Mouse (Mus musculus): Measurements from ENCODE around the gene Ppp1r12a. TPM values are rescaled to one million over a fixed set of nuclear protein-coding genes. Genes with fewer than 3 reads are reported as not detected.
A peak's percentile ranks its signal among the peaks of the same experiment; 100 is the strongest.

Gene Ppp1r12a
- polyA plus RNA-seq, 1 experiment from 2014 or later: 99.4 TPM

DNA sequence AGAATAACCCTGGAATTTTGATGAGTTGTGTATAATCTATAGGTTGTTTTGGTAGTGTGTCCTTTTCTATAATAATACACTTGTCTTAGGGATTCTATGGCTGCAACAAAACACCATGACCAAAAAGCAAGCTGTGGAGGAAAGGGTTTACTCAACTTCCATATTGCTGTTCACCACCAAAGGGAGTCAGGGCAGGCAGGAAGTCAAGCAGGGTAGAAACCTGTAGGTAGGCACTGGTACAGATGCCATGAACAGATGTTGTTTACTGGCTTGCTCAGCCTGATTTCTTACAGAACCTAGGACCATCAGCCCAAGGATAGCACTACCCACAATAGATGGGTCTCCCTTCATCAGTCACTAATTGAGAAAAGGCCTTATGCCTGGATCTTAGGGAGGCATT is 41.4 kb downstream of the Ppp1r12a start:
- no peak overlapping the region for H3K9ac ChIP-seq (ENCODE audit: low read length)
- no peaks in the 10 kb centered on the region for H3K4me1 ChIP-seq (replicated peaks; ENCODE audit: control insufficient read depth, insufficient read depth, low read length)
- no peak for ATAC-seq (ENCODE audit: low read depth)
- H3K27ac ChIP-seq (ENCODE audit: low read length): no peak overlapping the region
- H3K9me3 ChIP-seq (ENCODE audit: control insufficient read depth, low read length): no peaks in the 10 kb centered on the region
- H3K4me2 ChIP-seq (ENCODE audit: low read depth, low read length): no peak overlapping the region
- H3K36me3 ChIP-seq (ENCODE audit: control insufficient read depth, insufficient read depth, low read length): peaks cover 5% of the 10 kb centered on the region
- H3K4me3 ChIP-seq (ENCODE audit: low read length): no peak overlapping the region
- no peaks in the 10 kb centered on the region for H3K27me3 ChIP-seq (ENCODE audit: control insufficient read depth, insufficient read depth, low read depth, low read length)

DNA sequence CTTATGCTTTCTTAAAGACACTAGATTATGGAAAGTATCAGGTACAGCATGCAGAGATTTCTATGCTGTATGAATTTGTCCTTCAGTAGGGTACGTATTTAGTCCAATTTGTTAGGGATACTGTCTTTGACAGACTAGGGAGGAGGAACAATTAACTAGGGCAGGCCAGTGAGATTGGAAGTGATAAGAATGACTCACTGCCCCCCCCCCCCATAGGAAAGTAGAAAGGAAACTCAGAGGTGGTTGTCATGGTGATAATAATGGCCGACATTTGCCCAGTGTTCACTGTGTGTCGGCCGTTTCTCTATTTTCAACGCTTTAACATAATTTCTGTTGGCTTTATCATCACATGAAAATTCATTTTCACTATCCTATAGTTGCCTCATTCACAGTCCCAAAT is 47.4 kb downstream of the Ppp1r12a start:
- Histone ChIP-seq H3K27me3 (ENCODE audit: control insufficient read depth, insufficient read depth, low read depth, low read length) (no peaks in the 10 kb centered on the region), H3K4me3 (ENCODE audit: low read length) (no peak overlapping the region), H3K9me3 (ENCODE audit: control insufficient read depth, low read length) (no peaks in the 10 kb centered on the region), H3K4me2 (ENCODE audit: low read depth, low read length) (no peak overlapping the region), H3K4me1 (replicated peaks; ENCODE audit: control insufficient read depth, insufficient read depth, low read length) (no peaks in the 10 kb centered on the region), H3K36me3 (ENCODE audit: control insufficient read depth, insufficient read depth, low read length) (peaks cover 4% of the 10 kb centered on the region; the same call in 1 of the 2 replicates), H3K9ac (ENCODE audit: low read length) (no peak overlapping the region), H3K27ac (ENCODE audit: low read length) (no peak overlapping the region)
- no peak for ATAC-seq (ENCODE audit: low read depth)
- WGBS: 79% methylated on average over 5 of the region's 5 CpGs

DNA sequence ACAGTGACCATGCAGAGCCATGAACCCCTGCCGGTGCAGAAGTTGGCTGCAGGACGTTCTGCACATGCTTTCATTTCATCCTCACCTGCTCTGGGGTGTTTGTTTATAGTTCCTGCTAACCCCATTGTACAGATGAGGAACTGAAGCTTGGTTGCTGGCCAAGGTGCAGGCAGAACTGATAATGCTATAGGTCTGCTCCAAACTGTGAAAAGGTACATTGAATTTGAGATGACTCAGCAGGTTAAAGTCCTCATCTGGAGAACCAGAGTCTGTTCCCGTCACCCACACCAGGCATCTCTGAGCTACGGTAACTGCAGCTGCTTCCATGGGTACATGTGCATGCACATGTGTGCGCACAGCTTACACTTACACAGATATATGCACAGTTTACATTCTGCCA is 62.4 kb downstream of the Ppp1r12a start:
- no peak overlapping the region for H3K27ac ChIP-seq (ENCODE audit: low read length)
- ATAC-seq (ENCODE audit: low read depth): no peak
- no peak overlapping the region for H3K9ac ChIP-seq (ENCODE audit: low read length)
- no peaks in the 10 kb centered on the region for H3K9me3 ChIP-seq (ENCODE audit: control insufficient read depth, low read length)
- no peaks in the 10 kb centered on the region for H3K27me3 ChIP-seq (ENCODE audit: control insufficient read depth, insufficient read depth, low read depth, low read length)
- H3K36me3 ChIP-seq (ENCODE audit: control insufficient read depth, insufficient read depth, low read length): peaks cover 6% of the 10 kb centered on the region; the same call in 1 of the 2 replicates
- H3K4me2 ChIP-seq (ENCODE audit: low read depth, low read length): no peak overlapping the region
- H3K4me1 ChIP-seq (replicated peaks; ENCODE audit: control insufficient read depth, insufficient read depth, low read length): no peaks in the 10 kb centered on the region
- H3K4me3 ChIP-seq (ENCODE audit: low read length): no peak overlapping the region
- WGBS: 73% methylated on average over 5 of the region's 5 CpGs

DNA sequence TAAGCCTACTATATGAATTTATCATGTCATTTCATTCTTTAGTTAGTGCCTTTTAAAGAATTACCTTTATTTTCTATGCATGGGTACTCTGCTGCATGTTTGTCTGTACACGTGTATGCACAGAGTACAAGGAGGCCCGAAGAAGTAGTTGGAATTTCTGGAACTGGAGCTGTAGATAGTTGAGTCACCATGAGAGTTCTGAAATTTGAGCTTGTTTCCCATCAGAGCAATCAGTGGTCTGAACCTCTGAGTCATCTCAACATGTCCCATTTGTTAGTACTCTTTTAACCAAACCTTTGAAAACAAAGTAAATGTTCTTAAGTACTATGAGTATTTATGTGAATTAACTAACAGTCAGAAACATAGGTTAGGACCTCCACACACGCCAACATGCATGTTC is 75.1 kb downstream of the Ppp1r12a start:
- Histone ChIP-seq H3K9ac (ENCODE audit: low read length) (no peak overlapping the region), H3K27me3 (ENCODE audit: control insufficient read depth, insufficient read depth, low read depth, low read length) (no peaks in the 10 kb centered on the region), H3K4me2 (ENCODE audit: low read depth, low read length) (no peak overlapping the region), H3K4me3 (ENCODE audit: low read length) (no peak overlapping the region), H3K4me1 (replicated peaks; ENCODE audit: control insufficient read depth, insufficient read depth, low read length) (no peaks in the 10 kb centered on the region), H3K36me3 (ENCODE audit: control insufficient read depth, insufficient read depth, low read length) (peaks cover 13% of the 10 kb centered on the region), H3K27ac (ENCODE audit: low read length) (no peak overlapping the region), H3K9me3 (ENCODE audit: control insufficient read depth, low read length) (no peaks in the 10 kb centered on the region)
- no peak for ATAC-seq (ENCODE audit: low read depth)
- 84% methylated on average over 3 of the region's 3 CpGs for WGBS

DNA sequence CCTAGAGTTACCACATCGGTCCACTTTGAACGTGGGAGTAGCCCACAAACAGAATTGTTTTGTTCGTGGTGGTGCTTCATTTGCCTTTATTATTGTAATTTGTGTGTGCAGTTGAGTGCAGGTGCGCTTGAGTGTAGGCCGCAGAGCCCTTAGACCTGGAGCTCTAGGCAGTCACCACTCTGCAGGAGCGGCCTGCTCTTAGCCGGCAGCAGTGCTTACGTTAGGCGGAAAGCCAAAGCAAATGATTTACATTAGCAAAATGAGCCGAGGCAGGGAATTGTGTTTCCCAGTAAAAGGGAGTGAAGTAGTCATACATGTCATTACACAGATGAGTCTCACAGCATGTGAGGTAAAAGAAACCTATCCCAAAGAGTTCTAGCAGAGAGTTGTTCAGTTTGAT is 77.1 kb downstream of the Ppp1r12a start:
- Histone ChIP-seq H3K36me3 (ENCODE audit: control insufficient read depth, insufficient read depth, low read length) (peaks cover 17% of the 10 kb centered on the region), H3K4me2 (ENCODE audit: low read depth, low read length) (no peak overlapping the region), H3K27ac (ENCODE audit: low read length) (no peak overlapping the region), H3K4me3 (ENCODE audit: low read length) (no peak overlapping the region), H3K4me1 (replicated peaks; ENCODE audit: control insufficient read depth, insufficient read depth, low read length) (no peaks in the 10 kb centered on the region), H3K27me3 (ENCODE audit: control insufficient read depth, insufficient read depth, low read depth, low read length) (no peaks in the 10 kb centered on the region), H3K9ac (ENCODE audit: low read length) (no peak overlapping the region), H3K9me3 (ENCODE audit: control insufficient read depth, low read length) (no peaks in the 10 kb centered on the region)
- no peak for ATAC-seq (ENCODE audit: low read depth)
- WGBS: 62% methylated on average over 10 of the region's 10 CpGs

DNA sequence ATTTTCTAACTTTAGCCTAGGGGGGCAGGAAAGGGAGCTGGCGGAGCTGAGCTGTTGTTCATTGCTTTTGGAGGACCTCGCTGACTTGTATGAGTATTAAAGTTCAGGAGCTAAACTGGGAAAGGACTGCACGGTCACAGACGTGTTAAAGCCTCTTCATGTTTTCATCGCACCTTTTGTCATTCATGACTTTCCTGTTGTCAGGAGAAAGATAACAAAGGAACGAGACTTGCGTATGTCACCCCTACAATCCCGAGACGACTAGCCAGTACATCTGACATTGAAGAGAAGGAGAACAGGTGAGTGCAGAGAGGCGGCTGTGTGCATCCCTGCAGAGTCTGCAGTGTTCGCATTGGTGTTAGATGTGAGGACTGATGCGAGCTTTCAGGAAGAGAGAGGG is 88.7 kb downstream of the Ppp1r12a start:
- no peak overlapping the region for H3K27ac ChIP-seq (ENCODE audit: low read length)
- no peak overlapping the region for H3K4me2 ChIP-seq (ENCODE audit: low read depth, low read length)
- no peaks in the 10 kb centered on the region for H3K4me1 ChIP-seq (replicated peaks; ENCODE audit: control insufficient read depth, insufficient read depth, low read length)
- no peaks in the 10 kb centered on the region for H3K27me3 ChIP-seq (ENCODE audit: control insufficient read depth, insufficient read depth, low read depth, low read length)
- no peak overlapping the region for H3K4me3 ChIP-seq (ENCODE audit: low read length)
- H3K9ac ChIP-seq (ENCODE audit: low read length): no peak overlapping the region
- no peaks in the 10 kb centered on the region for H3K9me3 ChIP-seq (ENCODE audit: control insufficient read depth, low read length)
- H3K36me3 ChIP-seq (ENCODE audit: control insufficient read depth, insufficient read depth, low read length): peaks cover 23% of the 10 kb centered on the region; the same call in 1 of the 2 replicates
- WGBS: 72% methylated on average over 12 of the region's 12 CpGs
- ATAC-seq (ENCODE audit: low read depth): no peak

DNA sequence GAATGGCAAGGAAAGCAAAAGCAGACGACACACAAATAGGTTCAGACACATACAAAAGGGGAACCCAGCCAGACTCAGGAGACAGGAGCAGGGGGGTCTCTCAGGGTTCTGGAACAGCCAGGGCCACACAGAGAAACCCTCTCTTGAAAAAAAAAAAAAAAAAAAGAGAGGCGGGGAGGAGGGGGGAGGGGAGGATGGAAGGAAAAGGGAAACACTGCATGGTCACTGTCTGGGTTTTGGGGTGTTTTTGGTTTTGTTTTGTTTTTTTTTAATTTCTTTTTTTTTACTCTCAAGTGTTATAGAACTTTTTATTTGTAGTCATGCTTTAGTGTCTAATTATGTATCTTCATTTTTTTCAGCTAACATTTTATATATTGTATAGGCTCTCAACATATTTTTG is 89.2 kb downstream of the Ppp1r12a start:
- no peak for ATAC-seq (ENCODE audit: low read depth)
- Histone ChIP-seq H3K4me1 (replicated peaks; ENCODE audit: control insufficient read depth, insufficient read depth, low read length) (no peaks in the 10 kb centered on the region), H3K9me3 (ENCODE audit: control insufficient read depth, low read length) (no peaks in the 10 kb centered on the region), H3K27me3 (ENCODE audit: control insufficient read depth, insufficient read depth, low read depth, low read length) (no peaks in the 10 kb centered on the region), H3K9ac (ENCODE audit: low read length) (no peak overlapping the region), H3K4me2 (ENCODE audit: low read depth, low read length) (no peak overlapping the region), H3K4me3 (ENCODE audit: low read length) (no peak overlapping the region), H3K36me3 (ENCODE audit: control insufficient read depth, insufficient read depth, low read length) (peaks cover 24% of the 10 kb centered on the region; the same call in 1 of the 2 replicates), H3K27ac (ENCODE audit: low read length) (no peak overlapping the region)
- WGBS: 70% methylated on average over 1 of the region's 2 CpGs

DNA sequence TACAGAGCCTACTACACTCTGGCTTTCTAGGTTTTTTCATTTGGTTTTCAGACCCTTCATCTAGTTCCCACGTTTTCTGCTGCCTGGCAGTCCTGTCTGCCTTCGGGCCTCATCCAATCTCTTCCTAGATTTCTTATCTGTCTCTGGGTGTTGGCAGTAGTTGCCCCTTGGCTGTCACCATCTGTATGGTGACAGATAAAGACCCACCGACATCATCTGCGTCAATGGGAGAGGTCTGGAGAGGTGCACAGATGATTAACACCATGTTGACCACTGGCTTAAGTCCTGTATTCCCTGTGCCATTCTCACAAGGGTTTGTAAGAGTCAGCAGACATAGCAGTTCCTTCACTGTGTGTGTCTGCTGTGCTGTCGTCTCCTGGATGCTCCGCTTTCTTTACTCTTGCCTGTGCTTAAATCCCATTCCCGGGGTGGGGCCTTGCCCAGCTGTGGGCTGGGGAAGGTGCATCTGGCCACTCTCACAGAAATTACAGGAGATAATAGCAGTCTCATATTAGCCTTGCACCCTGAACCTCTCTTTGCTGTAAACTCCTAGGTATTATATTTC is 93.9 kb downstream of the Ppp1r12a start:
- H3K4me3 ChIP-seq (ENCODE audit: low read length): no peak overlapping the region
- H3K4me2 ChIP-seq (ENCODE audit: low read depth, low read length): no peak overlapping the region
- WGBS: 59% methylated on average over 7 of the region's 7 CpGs
- no peaks in the 10 kb centered on the region for H3K9me3 ChIP-seq (ENCODE audit: control insufficient read depth, low read length)
- H3K4me1 ChIP-seq (replicated peaks; ENCODE audit: control insufficient read depth, insufficient read depth, low read length): no peaks in the 10 kb centered on the region
- H3K36me3 ChIP-seq (ENCODE audit: control insufficient read depth, insufficient read depth, low read length): peaks cover 20% of the 10 kb centered on the region
- no peak for ATAC-seq (ENCODE audit: low read depth)
- no peak overlapping the region for H3K27ac ChIP-seq (ENCODE audit: low read length)
- no peak overlapping the region for H3K9ac ChIP-seq (ENCODE audit: low read length)
- no peaks in the 10 kb centered on the region for H3K27me3 ChIP-seq (ENCODE audit: control insufficient read depth, insufficient read depth, low read depth, low read length)

DNA sequence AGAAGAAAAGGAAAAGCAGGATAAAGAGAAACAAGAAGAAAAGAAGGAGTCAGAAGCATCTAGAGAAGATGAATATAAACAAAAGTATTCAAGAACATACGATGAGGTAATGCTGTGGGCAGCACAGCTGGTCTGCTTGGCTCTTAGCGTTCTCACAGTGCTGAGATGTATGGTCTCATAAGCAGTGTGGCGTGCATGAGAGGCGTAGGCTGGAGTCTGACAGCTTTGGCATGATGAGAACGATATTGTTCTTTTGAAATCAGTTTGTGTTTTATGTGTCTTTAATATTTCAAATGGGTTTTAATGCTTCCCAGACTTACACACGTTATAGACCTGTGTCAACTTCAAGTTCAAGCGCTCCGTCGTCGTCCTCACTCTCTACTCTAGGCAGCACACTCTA is 98.9 kb downstream of the Ppp1r12a start:
- 73% methylated on average over 10 of the region's 10 CpGs for WGBS
- no peak overlapping the region for H3K4me2 ChIP-seq (ENCODE audit: low read depth, low read length)
- peak; percentile 79 for ATAC-seq (ENCODE audit: low read depth)
- H3K9ac ChIP-seq (ENCODE audit: low read length): no peak overlapping the region
- no peak overlapping the region for H3K4me3 ChIP-seq (ENCODE audit: low read length)
- H3K36me3 ChIP-seq (ENCODE audit: control insufficient read depth, insufficient read depth, low read length): peaks cover 20% of the 10 kb centered on the region
- H3K9me3 ChIP-seq (ENCODE audit: control insufficient read depth, low read length): no peaks in the 10 kb centered on the region
- H3K4me1 ChIP-seq (replicated peaks; ENCODE audit: control insufficient read depth, insufficient read depth, low read length): no peaks in the 10 kb centered on the region
- no peaks in the 10 kb centered on the region for H3K27me3 ChIP-seq (ENCODE audit: control insufficient read depth, insufficient read depth, low read depth, low read length)
- H3K27ac ChIP-seq (ENCODE audit: low read length): no peak overlapping the region

DNA sequence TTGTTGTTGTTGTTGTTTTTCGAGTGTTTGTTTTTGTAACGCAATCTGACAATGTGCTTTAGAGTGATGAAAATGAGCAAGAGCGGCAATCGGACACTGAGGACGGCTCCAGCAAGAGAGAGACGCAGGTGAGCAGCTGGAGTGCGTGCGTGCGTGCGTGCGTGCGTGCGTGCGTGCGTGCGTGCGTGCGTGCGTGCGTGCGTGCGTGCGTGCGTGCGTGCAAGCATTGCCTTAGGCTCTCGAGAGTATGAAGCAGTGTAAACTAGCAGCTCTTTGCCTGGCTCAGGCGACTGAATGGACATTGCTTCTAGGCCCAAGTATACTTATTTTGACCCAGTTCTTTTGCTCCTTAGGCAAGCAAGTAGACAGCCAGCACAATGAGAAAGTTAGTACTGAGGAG is 102.6 kb downstream of the Ppp1r12a start:
- H3K4me3 ChIP-seq (ENCODE audit: low read length): no peak overlapping the region
- WGBS: 94% methylated on average over 27 of the region's 27 CpGs
- H3K36me3 ChIP-seq (ENCODE audit: control insufficient read depth, insufficient read depth, low read length): peaks cover 26% of the 10 kb centered on the region
- H3K4me1 ChIP-seq (replicated peaks; ENCODE audit: control insufficient read depth, insufficient read depth, low read length): no peaks in the 10 kb centered on the region
- H3K9ac ChIP-seq (ENCODE audit: low read length): no peak overlapping the region
- no peak overlapping the region for H3K27ac ChIP-seq (ENCODE audit: low read length)
- H3K9me3 ChIP-seq (ENCODE audit: control insufficient read depth, low read length): no peaks in the 10 kb centered on the region
- no peaks in the 10 kb centered on the region for H3K27me3 ChIP-seq (ENCODE audit: control insufficient read depth, insufficient read depth, low read depth, low read length)
- H3K4me2 ChIP-seq (ENCODE audit: low read depth, low read length): no peak overlapping the region
- ATAC-seq (ENCODE audit: low read depth): no peak
